Mouse (Mus musculus): ENCODE measurements around the gene Tssk1. TPM values are rescaled to one million over a fixed set of nuclear protein-coding genes. Genes with fewer than 3 reads are reported as not detected.

The Tssk1 gene
- polyA plus RNA-seq, 1 experiment from 2014 or later = 0.06 TPM

DNA sequence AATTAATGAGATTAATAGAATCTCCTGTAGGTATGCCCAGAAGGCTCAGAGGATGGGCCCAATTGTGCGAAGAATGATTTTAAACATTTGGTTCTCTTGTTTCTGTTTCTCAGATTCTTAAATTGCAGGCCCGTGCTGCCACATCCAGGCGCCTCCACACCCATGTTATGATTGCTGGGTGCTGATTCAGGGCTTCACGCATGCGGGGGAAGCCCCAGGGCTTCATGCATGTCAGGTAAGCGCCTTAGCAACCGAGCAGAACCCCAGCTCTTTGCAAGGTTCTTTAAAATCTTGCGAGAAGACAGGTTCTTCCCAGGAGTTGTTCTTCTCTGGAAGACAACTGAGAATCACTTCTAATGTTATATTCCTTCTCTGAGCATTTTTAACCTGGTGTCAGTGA is 49.4 kb downstream of the Tssk1 start:
- DNase-seq (ENCODE audit: low spot score) (no peak), ATAC-seq (no peak)
- no peak overlapping the region for H3K4me3 ChIP-seq (ENCODE audit: low read depth, low read length)
- no peaks in the 10 kb centered on the region for H3K27me3 ChIP-seq (replicated peaks; ENCODE audit: control insufficient read depth, insufficient read depth, low read length)
- no peak overlapping the region for H3K27ac ChIP-seq (ENCODE audit: low read depth, low read length)
- H3K4me1 ChIP-seq (ENCODE audit: control insufficient read depth, insufficient read depth, low read length) = no peaks in the 10 kb centered on the region
- H3K36me3 ChIP-seq (ENCODE audit: control insufficient read depth, insufficient read depth, low read length) = no peaks in the 10 kb centered on the region
- no peaks in the 10 kb centered on the region for H3K9me3 ChIP-seq (replicated peaks; ENCODE audit: control insufficient read depth, low read length)
- WGBS = 65% methylated on average over 8 of the region's 8 CpGs
- no peak overlapping the region for H3K4me2 ChIP-seq (ENCODE audit: low read length)
- no peak overlapping the region for H3K9ac ChIP-seq (ENCODE audit: low read length)

DNA sequence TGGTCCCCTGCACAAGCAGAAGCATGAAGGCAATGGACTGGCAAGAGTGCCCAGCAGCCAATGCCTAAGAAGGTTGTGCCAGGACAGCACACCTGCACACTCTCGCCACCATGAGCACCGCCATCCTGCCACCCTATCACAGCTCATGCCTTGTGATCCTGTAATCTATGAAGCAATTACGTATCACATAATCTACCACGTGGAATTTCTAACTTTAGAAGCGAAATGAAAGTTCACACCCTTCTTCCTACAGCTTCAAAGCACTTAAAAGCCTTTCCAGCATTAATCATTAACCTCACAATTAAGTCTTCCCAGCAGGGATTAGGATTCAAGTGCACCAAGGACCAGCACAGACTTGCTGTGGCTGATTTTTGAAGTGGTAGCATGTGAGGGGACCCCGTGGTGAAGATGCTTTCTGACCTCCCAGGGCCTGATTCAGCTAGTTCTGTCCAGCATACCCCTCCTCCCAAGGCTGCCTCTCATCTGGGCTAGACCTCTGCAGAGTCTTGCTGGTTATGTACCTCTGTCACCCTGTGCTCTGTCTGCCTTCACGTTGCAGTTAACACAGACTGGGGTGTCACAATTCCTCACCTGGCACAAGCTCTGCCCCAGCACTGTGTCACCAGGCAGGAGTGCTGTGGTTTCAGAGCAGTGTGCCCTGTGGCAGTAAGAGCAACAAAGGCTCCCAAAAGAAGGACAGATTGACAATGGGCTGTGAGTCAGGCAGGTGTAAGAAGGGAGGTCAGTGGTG is 51.2 kb downstream of the Tssk1 start:
- Histone ChIP-seq H3K27ac (ENCODE audit: low read depth, low read length) (no peak overlapping the region), H3K4me3 (ENCODE audit: low read depth, low read length) (no peak overlapping the region), H3K36me3 (ENCODE audit: control insufficient read depth, insufficient read depth, low read length) (no peaks in the 10 kb centered on the region), H3K4me1 (ENCODE audit: control insufficient read depth, insufficient read depth, low read length) (peaks cover 2% of the 10 kb centered on the region; the same call in 1 of the 2 replicates), H3K4me2 (ENCODE audit: low read length) (no peak overlapping the region), H3K9ac (ENCODE audit: low read length) (no peak overlapping the region), H3K27me3 (replicated peaks; ENCODE audit: control insufficient read depth, insufficient read depth, low read length) (no peaks in the 10 kb centered on the region), H3K9me3 (replicated peaks; ENCODE audit: control insufficient read depth, low read length) (no peaks in the 10 kb centered on the region)
- 55% methylated on average over 7 of the region's 7 CpGs for WGBS
- no peak for ATAC-seq
- no peak for DNase-seq (ENCODE audit: low spot score)

Other genes starting within 250 kb of the Tssk1 start
- gene Ccdc74a, start 247.8 kb upstream of the Tssk1 start, polyA plus RNA-seq (2014; fragmentation: Nextera tagmentation; extraction: Ambion mirVana) = 4.8 and 5.7 TPM in 2 replicates
- gene Med15, start 161.3 kb upstream of the Tssk1 start, polyA plus RNA-seq (2014; fragmentation: Nextera tagmentation; extraction: Ambion mirVana) = 23.4 and 31.8 TPM in 2 replicates
- gene Klhl22, start 134.6 kb upstream of the Tssk1 start, polyA plus RNA-seq (2014; fragmentation: Nextera tagmentation; extraction: Ambion mirVana) = 68.2 and 71.9 TPM in 2 replicates
- 0.89 and 1.1 TPM in 2 replicates for gene Scarf2, start 96.9 kb upstream of the Tssk1 start, polyA plus RNA-seq (2014; fragmentation: Nextera tagmentation; extraction: Ambion mirVana)
- 1.0 and 1.5 TPM in 2 replicates for gene B830017H08Rik, start 61.1 kb upstream of the Tssk1 start, polyA plus RNA-seq (2014; fragmentation: Nextera tagmentation; extraction: Ambion mirVana)
- 4.0 and 5.0 TPM in 2 replicates for gene Car15, start 55.9 kb upstream of the Tssk1 start, polyA plus RNA-seq (2014; fragmentation: Nextera tagmentation; extraction: Ambion mirVana)
- 0.26 and 0.38 TPM in 2 replicates for gene Gm20518, start 2.6 kb upstream of the Tssk1 start, polyA plus RNA-seq (2014; fragmentation: Nextera tagmentation; extraction: Ambion mirVana)
- 75.3 and 93.1 TPM in 2 replicates for gene Dgcr2, start 4.3 kb downstream of the Tssk1 start, polyA plus RNA-seq (2014; fragmentation: Nextera tagmentation; extraction: Ambion mirVana)
- 0.13 and 0.41 TPM in 2 replicates for gene Tssk2, start 4.4 kb downstream of the Tssk1 start, polyA plus RNA-seq (2014; fragmentation: Nextera tagmentation; extraction: Ambion mirVana)
- 43.5 and 46.1 TPM in 2 replicates for gene Ess2, start 17.1 kb downstream of the Tssk1 start, polyA plus RNA-seq (2014; fragmentation: Nextera tagmentation; extraction: Ambion mirVana)
- not detected in 2 replicates for gene Gsc2, start 20.8 kb downstream of the Tssk1 start, polyA plus RNA-seq (2014; fragmentation: Nextera tagmentation; extraction: Ambion mirVana)
- gene Slc25a1, start 34.0 kb downstream of the Tssk1 start, polyA plus RNA-seq (2014; fragmentation: Nextera tagmentation; extraction: Ambion mirVana) = 113 and 124 TPM in 2 replicates
- 0.32 TPM in 1 of 2 replicates, not detected in the other for gene Vpreb2, start 86.2 kb downstream of the Tssk1 start, polyA plus RNA-seq (2014; fragmentation: Nextera tagmentation; extraction: Ambion mirVana)
- gene Dgcr6, start 158.6 kb downstream of the Tssk1 start, polyA plus RNA-seq (2014; fragmentation: Nextera tagmentation; extraction: Ambion mirVana) = 164 and 179 TPM in 2 replicates
- 3.1 and 3.3 TPM in 2 replicates for gene Prodh, start 196.0 kb downstream of the Tssk1 start, polyA plus RNA-seq (2014; fragmentation: Nextera tagmentation; extraction: Ambion mirVana)
- 11.0 and 15.8 TPM in 2 replicates for gene Rtn4r, start 233.4 kb downstream of the Tssk1 start, polyA plus RNA-seq (2014; fragmentation: Nextera tagmentation; extraction: Ambion mirVana)